Mouse (Mus musculus) hindbrain, embryonic 15.5 days (tissue): ENCODE measurements around the gene E330009J07Rik. TPM values are rescaled to one million over a fixed set of nuclear protein-coding genes. Genes with fewer than 3 reads are reported as not detected.

Experiments used
- ATAC-seq: fragments of 200-750 bp; cut with Nextera tagmentation; 2 replicates; pipeline ENCODE4 v1.8.0; 2017; ENCODE audit warnings: low read depth, moderate number of reproducible peaks, moderate TSS enrichment; ENCODE audit not compliant: low FRiP score
- H3K27ac ChIP-seq: fragments of 300-500 bp; sonication (generic); replicated peaks from 2 replicates; pipeline ENCODE4 v1.5.1; 2015; ENCODE audit warnings: mild to moderate bottlenecking, inconsistent platforms
- H3K27me3 ChIP-seq: fragments of 300-500 bp; sonication (generic); 2 replicates; pipeline ENCODE4 v1.6.1; 2015; ENCODE audit warnings: control low read depth, inconsistent platforms
- H3K36me3 ChIP-seq: fragments of 300-500 bp; sonication (generic); 2 replicates; pipeline ENCODE4 v1.6.1; 2015; ENCODE audit warnings: control low read depth, inconsistent platforms
- H3K4me1 ChIP-seq: fragments of 300-500 bp; sonication (generic); replicated peaks from 2 replicates; pipeline ENCODE4 v1.6.1; 2015; ENCODE audit warnings: control low read depth, inconsistent platforms
- H3K4me2 ChIP-seq: fragments of 300-500 bp; sonication (generic); 2 replicates; pipeline ENCODE4 v1.6.1; 2015; ENCODE audit warnings: moderate library complexity, mild to moderate bottlenecking, inconsistent platforms
- H3K4me3 ChIP-seq: fragments of 300-500 bp; sonication (generic); 2 replicates; pipeline ENCODE4 v1.5.1; 2015; ENCODE audit warnings: mild to moderate bottlenecking, inconsistent platforms
- H3K9ac ChIP-seq: fragments of 300-500 bp; sonication (generic); 2 replicates; pipeline ENCODE4 v1.6.1; 2015; ENCODE audit warnings: inconsistent platforms
- H3K9me3 ChIP-seq: fragments of 300-500 bp; sonication (generic); 2 replicates; pipeline ENCODE4 v1.6.1; 2016; ENCODE audit warnings: control low read depth, inconsistent platforms
- WGBS: fragments of 180-500 bp; shearing (Covaris S2); methylation state at CpG from one replicate; pipeline ENCODE4 v1.1.7; 2015; 5-methylcytosine and 5-hydroxymethylcytosine counted together
- polyA plus RNA-seq: library from polyadenylated mRNA; unstranded; fragments of >200 nt; fragmentation: Nextera tagmentation; extraction: Ambion mirVana; gene quantifications from 2 replicates; pipeline ENCODE4 v1.2.1, GENCODE M21; 2015

E330009J07Rik gene
- polyA plus RNA-seq, 1 experiment from 2014 or later, result 16.9 TPM

- WGBS, result 54% methylated on average over 12 of the region's 12 CpGs
- Histone ChIP-seq H3K4me2 (no peak overlapping the region), H3K4me3 (no peak overlapping the region), H3K27ac (no peak overlapping the region), H3K4me1 (peaks cover 8% of the 10 kb centered on the region), H3K36me3 (no peaks in the 10 kb centered on the region), H3K27me3 (0 out of 2 replicates have a peak, but pooled peaks cover 7% of the 10 kb centered on the region), H3K9ac (no peak overlapping the region), H3K9me3 (no peaks in the 10 kb centered on the region)
- ATAC-seq, result no peak
Observed at GRCm38 (mm10) chr6:40439731-40440130, 3.8 kb upstream of the E330009J07Rik start.

DNA sequence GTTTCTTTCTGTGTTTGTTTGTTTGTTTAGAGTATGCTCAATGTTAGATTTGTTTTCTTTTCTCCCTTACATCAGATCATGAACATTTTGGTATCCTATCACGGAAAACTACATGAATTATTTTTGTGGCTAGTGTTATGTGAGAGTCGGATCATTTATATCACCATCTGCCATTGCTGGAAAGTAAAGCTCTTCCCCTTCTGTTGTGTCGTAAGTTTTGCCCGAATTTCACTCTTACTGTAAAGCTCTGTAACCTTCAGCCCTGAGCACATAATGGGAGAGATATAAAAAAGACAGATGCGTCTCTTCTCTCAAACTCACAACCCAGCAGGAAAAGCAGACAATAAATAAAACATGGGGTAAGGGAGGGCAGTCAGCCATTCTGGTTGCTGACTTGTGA lies 3.0 kb upstream of the E330009J07Rik start, which contains the start of gene Wee2:
Wee2 (plus strand) TSS at position 153 of the 400 bp plus-strand sequence.
- Histone ChIP-seq H3K27ac (no peak within 1 kb of the TSS), H3K4me2 (no peak within 1 kb of the TSS), H3K9ac (no peak within 1 kb of the TSS), H3K36me3 (no peaks in the 10 kb centered on the region), H3K4me1 (peaks cover 16% of the 10 kb centered on the region), H3K27me3 (0 out of 2 replicates have a peak, but pooled peaks cover 7% of the 10 kb centered on the region), H3K9me3 (no peaks in the 10 kb centered on the region), H3K4me3 (no peak within 1 kb of the TSS)
- WGBS, result 76% methylated on average over 5 of the region's 5 CpGs
- no peak for ATAC-seq

DNA sequence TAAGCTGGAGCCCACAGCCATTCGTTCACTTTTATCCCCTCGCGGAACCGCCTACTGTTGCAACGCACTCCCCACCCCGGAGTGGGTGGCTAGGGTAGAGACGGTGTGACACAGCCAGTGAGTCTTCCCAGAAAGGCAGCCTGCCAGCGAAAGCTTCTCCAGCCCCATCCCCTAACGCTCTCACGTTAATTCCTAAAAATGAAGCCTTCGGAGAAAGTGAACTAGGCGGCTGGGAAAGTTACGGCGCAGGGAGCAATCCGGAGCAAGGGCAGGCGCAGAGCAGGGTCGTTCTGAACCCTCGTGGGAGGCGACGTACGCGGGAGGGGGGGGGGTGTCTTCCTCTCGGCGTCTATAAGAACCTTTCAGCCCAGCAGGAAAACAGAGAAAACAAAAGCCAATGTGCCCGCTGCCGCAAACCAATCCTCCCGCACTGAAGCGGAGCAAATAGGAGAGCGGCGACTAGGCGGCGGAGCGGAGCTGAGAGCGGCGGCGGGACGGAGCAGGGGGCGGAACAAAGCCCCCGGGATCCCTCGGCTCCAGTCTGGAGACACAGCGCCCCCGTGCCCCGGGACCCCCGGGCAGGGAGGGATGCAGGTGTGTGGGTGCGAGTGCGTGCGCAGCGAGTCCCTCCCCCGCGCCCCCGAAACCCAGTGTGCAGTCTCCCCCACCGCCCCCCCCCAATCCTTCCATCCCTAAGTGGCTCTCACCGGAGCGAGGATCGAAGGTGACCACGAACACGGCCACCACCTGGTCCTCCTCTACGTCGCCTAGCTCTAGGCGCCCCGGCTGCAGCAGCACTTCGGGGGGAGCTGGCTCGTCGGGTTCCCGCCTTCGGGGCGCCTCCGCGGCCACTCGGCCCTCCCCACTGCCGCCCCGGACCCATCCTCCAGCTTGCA lies 536 bp downstream of the E330009J07Rik start:
- Histone ChIP-seq H3K9me3 (no peaks in the 10 kb centered on the region), H3K27me3 (0 out of 2 replicates have a peak, but pooled peaks cover 7% of the 10 kb centered on the region), H3K27ac (peak overlapping the region; percentile 91), H3K9ac (peak overlapping the region; percentile 83), H3K36me3 (no peaks in the 10 kb centered on the region), H3K4me3 (peak overlapping the region; percentile 94), H3K4me2 (peak overlapping the region; percentile 75), H3K4me1 (peaks cover 40% of the 10 kb centered on the region)
- WGBS, result 1% methylated on average over 65 of the region's 72 CpGs
- ATAC-seq, result peak; percentile 72

- Histone ChIP-seq H3K4me1 (peaks cover 47% of the 10 kb centered on the region), H3K4me3 (peak overlapping the region; percentile 94), H3K27me3 (0 out of 2 replicates have a peak, but pooled peaks cover 7% of the 10 kb centered on the region), H3K27ac (peak overlapping the region; percentile 91), H3K9ac (peak overlapping the region; percentile 83), H3K4me2 (peak overlapping the region; percentile 75), H3K9me3 (no peaks in the 10 kb centered on the region), H3K36me3 (no peaks in the 10 kb centered on the region)
- WGBS, result 4% methylated on average over 7 of the region's 7 CpGs
- no peak for ATAC-seq
Observed at GRCm38 (mm10) chr6:40434697-40435096, 1.2 kb downstream of the E330009J07Rik start.

DNA sequence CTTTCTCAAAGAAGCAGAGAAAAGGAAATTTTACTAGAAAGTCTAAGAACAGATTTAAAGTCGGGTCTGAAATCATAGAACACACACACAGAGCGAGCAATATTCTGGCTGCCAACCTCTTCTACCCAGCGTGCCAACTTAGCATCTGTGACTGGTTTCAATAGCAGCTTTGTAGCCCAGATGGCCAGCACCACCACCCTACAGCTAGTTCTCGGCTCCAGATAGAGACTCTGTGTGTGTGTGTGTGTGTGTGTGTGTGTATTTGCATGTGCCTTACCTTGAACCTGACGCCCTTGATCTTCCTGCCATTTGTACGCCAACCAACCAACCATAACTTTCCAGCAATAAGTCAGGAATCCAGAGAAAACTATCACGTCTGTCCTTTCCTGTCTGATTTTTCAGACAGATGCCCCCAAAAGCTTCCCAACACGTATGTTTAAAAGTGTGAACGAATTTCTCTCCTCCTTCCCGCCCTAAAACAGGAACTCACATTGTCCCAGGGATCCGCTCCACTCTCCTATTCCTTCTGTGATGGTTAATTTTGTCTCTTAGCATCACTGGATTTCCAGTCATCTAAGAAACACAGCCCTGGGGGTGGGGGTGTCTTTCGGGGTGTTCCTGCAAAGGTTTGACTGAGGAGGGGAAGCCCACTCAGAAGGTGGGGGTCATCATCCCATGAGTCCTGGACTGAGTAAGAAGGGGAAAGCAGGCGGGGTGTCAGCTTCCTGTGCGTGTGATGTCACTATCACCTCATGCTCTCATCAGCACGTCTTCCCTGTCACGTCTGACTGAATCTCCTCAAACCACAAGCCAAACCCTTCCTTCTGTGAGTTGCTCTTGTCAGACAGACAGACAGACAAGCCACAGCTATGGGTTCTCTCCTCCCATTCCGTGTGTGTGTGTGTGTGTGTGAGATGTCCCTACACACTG lies 3.3 kb downstream of the E330009J07Rik start:
- ATAC-seq, result no peak
- Histone ChIP-seq H3K4me3 (no peak overlapping the region), H3K4me2 (peak overlapping the region; percentile 16; the same call in 1 of the 2 replicates), H3K27ac (peak overlapping the region; percentile 20), H3K4me1 (peaks cover 62% of the 10 kb centered on the region), H3K27me3 (no peaks in the 10 kb centered on the region), H3K36me3 (no peaks in the 10 kb centered on the region), H3K9ac (no peak overlapping the region), H3K9me3 (no peaks in the 10 kb centered on the region)
- whole genome bisulfite sequencing, result 81% methylated on average over 17 of the region's 17 CpGs

DNA sequence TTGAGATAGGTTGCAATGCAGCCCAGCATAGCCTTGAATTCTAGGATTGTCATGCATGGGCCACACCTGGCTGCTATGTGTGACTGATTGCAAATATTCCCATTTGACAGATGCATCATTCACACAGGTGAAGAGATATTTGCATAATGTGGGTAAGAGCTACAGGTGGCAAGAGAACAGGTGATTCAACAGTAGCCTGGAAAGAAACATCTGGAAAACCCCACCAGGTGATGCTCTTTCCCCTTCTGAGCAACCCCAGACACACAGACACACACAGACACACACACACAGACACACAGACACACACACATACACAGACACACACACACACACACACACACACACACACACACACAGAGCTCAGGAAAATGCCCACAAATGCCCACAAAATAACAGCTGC lies 4.1 kb downstream of the E330009J07Rik start:
- Histone ChIP-seq H3K27ac (peak overlapping the region; percentile 20), H3K4me3 (no peak overlapping the region), H3K4me2 (peak overlapping the region; percentile 16; the same call in 1 of the 2 replicates), H3K36me3 (no peaks in the 10 kb centered on the region), H3K27me3 (no peaks in the 10 kb centered on the region), H3K4me1 (peaks cover 62% of the 10 kb centered on the region), H3K9ac (no peak overlapping the region), H3K9me3 (no peaks in the 10 kb centered on the region)
- no peak for ATAC-seq

DNA sequence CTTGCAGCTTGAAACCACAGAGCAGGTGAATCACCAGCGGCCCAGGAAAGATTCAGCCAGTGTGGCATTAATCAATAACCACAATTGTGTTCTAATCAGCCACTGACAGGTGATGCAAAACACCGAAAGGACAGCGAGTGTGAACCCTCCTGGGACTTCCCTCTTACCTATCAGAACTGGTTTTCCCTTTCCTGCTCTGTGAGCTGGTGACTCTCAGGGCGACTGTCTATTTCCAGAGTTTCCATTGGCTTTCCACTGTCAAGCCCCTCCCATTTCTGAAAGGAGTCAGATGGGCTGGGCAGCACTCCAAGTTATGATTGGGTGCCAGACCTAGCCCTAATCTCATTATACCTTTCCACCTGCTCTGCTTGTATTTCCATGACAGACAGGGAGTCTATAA lies 4.6 kb downstream of the E330009J07Rik start:
- Histone ChIP-seq H3K4me1 (peaks cover 59% of the 10 kb centered on the region), H3K27ac (peak overlapping the region; percentile 37; the same call in 1 of the 2 replicates), H3K27me3 (no peaks in the 10 kb centered on the region), H3K4me2 (no peak overlapping the region), H3K9me3 (no peaks in the 10 kb centered on the region), H3K4me3 (no peak overlapping the region), H3K9ac (no peak overlapping the region), H3K36me3 (no peaks in the 10 kb centered on the region)
- 54% methylated on average over 4 of the region's 4 CpGs for WGBS
- ATAC-seq, result no peak

DNA sequence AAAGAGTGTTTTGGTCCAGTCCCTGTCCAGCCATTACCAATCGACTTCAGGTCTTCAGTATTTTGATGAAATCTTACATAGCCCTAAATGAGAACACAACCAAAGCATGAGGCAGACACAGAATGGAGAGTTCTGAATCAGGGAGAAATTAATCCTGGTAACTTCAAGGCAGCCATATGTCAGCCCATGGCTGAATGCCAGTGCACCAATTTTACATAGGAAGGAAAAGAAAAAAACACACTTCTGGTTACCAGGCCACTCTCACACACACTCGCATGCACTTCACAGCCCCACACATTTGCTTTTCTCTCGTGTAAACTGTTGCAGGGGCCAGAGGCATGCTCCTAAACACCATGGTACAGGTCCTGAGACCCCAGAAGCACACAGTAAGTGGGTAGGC lies 5.1 kb downstream of the E330009J07Rik start:
- Histone ChIP-seq H3K4me2 (no peak overlapping the region), H3K27ac (peak overlapping the region; percentile 37; the same call in 1 of the 2 replicates), H3K9me3 (no peaks in the 10 kb centered on the region), H3K4me3 (no peak overlapping the region), H3K36me3 (no peaks in the 10 kb centered on the region), H3K27me3 (no peaks in the 10 kb centered on the region), H3K9ac (no peak overlapping the region), H3K4me1 (peaks cover 58% of the 10 kb centered on the region)
- whole genome bisulfite sequencing, result 62% methylated on average over 3 of the region's 3 CpGs
- ATAC-seq, result no peak

DNA sequence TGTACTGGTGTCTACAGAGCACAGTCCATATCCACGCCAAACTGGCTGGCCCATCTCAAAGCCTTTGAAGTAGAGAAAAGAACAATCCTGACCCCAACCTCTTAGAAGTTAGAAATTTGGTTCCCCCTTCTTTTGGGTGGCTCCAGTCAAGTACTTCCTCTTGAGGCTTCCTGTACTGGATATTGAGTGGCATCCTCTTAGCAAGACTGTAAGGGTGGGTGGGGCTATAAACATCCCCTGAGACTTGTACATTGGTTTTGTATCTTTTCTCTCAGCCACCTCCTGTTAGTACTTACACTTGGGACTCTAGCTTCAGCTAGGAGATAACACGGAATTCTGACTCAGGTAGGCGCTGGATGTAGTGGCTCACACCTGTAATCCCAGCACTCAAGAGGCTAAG lies 5.7 kb downstream of the E330009J07Rik start:
- H3K27me3 ChIP-seq, result no peaks in the 10 kb centered on the region
- no peak for ATAC-seq
- no peak overlapping the region for H3K9ac ChIP-seq
- no peak overlapping the region for H3K27ac ChIP-seq
- no peak overlapping the region for H3K4me3 ChIP-seq
- no peaks in the 10 kb centered on the region for H3K36me3 ChIP-seq
- no peak overlapping the region for H3K4me2 ChIP-seq
- 94% methylated on average over 3 of the region's 3 CpGs for WGBS
- H3K9me3 ChIP-seq, result no peaks in the 10 kb centered on the region
- H3K4me1 ChIP-seq, result peaks cover 58% of the 10 kb centered on the region

DNA sequence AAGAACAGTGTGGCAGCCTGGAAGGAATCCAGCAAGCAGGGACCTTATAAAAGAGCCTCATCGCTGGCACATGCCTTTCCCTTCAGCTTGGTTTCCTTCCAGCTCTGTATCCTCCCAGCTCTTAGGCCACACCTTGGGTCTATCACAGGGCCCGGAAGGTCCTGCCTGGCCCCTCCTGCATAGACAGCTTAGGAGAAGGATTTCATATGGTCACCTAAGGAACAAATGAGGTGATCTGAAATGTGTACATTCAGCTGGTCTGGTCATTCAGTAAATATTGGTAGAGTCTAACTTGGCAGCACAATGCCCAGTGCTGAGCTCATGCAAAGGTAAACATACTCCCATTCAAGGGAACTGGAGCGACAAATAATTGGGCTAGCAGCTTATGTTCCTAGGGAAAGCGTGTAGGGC lies 6.4 kb downstream of the E330009J07Rik start:
- no peaks in the 10 kb centered on the region for H3K9me3 ChIP-seq
- ATAC-seq, result peak; percentile 21; the same call in 1 of the 2 replicates
- H3K27ac ChIP-seq, result 0 out of 2 replicates have a peak overlapping the region, but pooled peaks have one; percentile 11
- H3K4me2 ChIP-seq, result no peak overlapping the region
- H3K27me3 ChIP-seq, result no peaks in the 10 kb centered on the region
- no peaks in the 10 kb centered on the region for H3K36me3 ChIP-seq
- 54% methylated on average over 4 of the region's 4 CpGs for WGBS
- peaks cover 53% of the 10 kb centered on the region for H3K4me1 ChIP-seq
- no peak overlapping the region for H3K4me3 ChIP-seq
- no peak overlapping the region for H3K9ac ChIP-seq

DNA sequence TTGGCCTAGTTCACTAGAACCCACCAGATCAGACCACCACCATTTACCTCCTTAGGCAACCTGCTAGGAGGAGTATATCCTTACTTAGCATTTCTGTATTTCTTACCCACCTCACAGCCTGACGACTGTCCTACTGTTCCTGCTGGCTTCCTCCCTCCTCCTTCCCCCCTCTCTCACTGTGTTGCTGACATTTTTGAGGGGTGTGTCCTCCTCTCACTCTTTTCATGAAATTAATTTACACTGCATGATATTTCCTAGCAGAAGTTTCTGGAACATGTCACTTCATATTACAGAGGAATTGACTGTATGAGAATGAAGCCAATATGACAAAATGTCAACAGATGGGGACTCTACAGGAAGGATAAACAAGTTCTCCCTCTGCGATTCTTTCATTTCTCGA lies 7.2 kb downstream of the E330009J07Rik start:
- no peaks in the 10 kb centered on the region for H3K27me3 ChIP-seq

More for the DNA sequence above, 7.2 kb downstream of the E330009J07Rik start:
- no peak overlapping the region for H3K4me3 ChIP-seq
- no peak overlapping the region for H3K27ac ChIP-seq
- no peak overlapping the region for H3K9ac ChIP-seq
- H3K4me1 ChIP-seq, result peaks cover 44% of the 10 kb centered on the region
- H3K9me3 ChIP-seq, result no peaks in the 10 kb centered on the region
- no peak overlapping the region for H3K4me2 ChIP-seq
- ATAC-seq, result no peak
- 60% methylated on average over 3 of the region's 3 CpGs for WGBS
- H3K36me3 ChIP-seq, result no peaks in the 10 kb centered on the region
